Mouse (Mus musculus): Measurements from ENCODE around the gene Bcr.

Gene Bcr

DNA sequence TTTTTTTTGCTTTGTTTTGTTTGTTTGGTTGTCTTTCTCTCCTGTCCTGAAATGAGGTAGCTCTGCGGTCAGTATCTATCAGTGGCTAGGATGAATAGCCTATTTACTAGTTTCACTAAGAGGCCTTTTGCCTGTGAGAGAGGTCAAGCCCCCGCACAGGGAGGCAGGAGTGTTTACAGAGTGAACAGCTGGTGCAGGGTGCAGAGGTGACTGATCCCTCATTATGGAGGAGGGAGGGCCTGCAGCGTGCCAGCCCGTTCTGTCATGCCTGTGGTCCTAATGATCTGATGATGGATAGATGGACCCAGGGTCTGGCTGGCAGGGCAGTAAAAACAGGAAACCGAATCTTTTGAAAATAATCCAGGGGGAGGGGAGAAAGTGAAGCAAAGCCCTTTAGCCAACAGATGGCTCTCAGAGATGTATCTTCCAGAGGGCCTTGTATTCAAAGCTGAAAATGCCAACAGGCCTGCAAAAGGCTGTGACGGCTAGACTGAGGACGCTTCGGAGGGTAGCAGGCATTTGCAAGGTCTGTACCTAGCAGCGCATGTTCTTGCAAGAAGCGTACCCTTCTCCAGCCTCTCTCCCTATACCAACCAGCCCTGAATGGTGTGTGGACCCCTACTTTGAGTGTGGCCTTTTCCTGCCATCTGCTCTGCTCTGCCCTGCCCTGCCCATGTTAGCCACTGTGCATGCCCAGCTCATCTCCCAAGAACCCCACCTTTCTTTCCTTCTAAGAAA, 38.2 kb downstream of the Bcr start:
- peak; percentile 31 for DNase-seq

GRCm38 (mm10) chr10:75100298-75100697, 39.9 kb downstream of the Bcr start:
- no peak for DNase-seq

- DNase-seq = no peak
Observed at GRCm38 (mm10) chr10:75103502-75103901, 43.1 kb downstream of the Bcr start.

GRCm38 (mm10) chr10:75104191-75105098, 44.1 kb downstream of the Bcr start:
- DNase-seq = no peak

- DNase-seq = no peak
Observed at GRCm38 (mm10) chr10:75105099-75105461, 44.7 kb downstream of the Bcr start.

- DNase-seq = no peak
Observed at GRCm38 (mm10) chr10:75105687-75106086, 45.3 kb downstream of the Bcr start.

DNA sequence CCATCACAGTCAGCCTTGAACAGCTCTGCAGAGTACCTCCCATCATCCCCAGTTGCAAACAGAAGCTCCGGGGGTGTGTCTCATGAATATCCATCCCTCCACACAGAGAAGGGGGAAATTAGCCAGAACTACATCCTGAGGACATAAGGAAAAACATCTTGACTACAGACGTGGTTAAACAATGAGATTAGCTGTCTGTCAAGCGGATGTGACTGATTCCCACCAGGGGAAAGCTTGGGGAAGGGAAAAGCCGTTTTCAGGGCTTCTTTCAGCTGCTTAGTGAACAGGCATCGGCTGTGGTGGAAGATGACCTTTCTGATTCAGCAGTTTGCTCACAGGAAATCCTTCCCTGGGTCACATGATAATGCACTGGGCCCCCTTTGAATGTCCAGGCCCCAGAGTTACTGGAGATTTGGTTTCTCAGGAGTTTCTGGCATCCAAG, 46.6 kb downstream of the Bcr start:
- no peak for DNase-seq

DNA sequence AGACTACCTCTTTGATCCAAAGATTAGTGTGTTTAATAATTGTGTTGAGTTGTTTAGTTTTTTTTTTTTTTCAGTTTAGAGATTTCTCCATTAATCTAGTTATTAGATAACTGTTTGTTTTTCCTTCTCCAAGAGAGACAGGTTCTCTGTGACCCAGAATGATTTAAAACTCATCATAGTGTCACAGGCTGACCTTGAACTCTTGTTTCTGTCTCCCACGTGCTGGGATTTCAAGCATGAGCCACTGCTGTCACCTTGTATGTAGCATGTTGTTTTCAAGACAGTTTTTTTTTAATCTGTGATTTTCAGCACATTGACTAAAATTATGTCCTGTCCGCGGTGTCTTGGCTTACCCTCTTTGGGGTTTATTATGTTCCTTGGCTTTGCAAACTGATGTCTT, 47.7 kb downstream of the Bcr start:
- no peak for DNase-seq

DNA sequence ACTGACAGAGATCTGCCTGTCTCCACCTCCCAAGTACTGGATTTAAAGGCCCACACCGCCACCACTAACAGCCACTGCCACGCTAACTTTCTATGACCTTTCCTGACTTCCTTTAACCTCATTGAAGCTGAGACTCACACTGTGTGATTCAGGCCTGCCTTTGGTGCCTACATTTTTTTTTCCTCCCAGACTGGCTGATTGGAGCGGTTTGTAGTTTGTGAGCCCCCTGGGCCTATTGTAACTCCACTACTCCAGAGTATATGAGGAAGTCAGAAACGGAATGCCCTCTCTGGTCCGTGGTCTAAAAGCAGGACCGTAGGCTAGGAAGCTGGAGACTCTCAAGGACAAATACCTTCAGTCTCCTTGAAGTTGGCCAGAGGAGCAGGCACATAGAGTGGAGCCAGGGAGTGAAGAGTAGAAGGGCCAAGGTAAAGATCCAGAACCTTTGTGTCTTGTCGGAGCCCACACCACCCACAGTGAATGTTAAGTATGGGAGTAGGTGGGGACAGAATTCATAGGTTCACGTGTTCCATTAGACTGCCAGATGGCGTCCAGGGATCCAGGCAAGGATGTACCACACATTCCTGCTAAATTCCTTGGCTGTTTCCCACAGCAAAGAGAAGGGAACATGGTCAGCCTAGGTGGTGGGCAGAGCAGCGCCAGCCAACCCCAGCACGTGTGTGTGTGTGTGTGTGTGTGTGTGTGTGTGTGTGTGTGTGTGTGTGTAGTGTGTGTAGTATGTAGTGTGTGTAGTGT, 51.2 kb downstream of the Bcr start:
- DNase-seq = no peak

- DNase-seq = no peak
Observed at GRCm38 (mm10) chr10:75112405-75112804, 52.0 kb downstream of the Bcr start.

DNA sequence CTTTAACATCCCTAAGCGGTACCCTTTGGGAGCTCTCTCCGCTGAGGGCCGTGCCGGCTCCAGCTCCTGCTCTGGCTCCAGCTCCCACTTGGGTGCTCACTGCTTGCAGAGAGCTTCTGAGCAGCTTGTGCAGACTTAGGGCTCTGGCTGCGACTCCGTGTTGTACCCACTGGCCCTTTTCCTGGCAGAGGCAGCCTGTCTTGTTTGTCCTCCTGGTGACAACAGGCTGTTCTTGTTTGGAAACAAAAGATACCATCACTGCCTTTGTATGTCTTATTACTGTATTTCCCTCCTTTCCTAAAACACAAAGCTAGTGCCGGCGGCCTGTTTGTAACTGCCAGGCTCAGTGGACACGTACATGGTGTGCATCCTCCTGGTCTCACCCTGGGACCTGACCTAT, 53.2 kb downstream of the Bcr start:
- DNase-seq = no peak

DNA sequence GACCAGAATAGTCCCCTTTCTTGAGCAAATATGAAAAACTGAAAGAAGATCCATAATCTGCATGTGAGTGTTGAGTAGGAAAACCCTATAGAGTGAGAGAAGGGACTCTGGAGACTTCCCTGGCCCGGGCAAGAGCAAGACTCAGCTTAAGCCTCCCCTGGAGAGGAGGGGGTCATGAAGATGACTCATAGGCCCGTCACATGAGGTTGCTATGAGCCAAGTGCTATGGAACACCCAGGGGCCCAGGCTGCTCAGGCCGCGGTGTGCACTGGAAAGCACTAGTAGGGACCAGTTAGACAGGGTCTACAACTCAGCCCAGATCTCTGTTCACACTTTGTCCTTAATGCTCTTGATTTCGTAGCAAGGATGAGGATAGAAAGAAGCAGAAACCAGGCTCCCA, 54.8 kb downstream of the Bcr start:
- DNase-seq = no peak

DNA sequence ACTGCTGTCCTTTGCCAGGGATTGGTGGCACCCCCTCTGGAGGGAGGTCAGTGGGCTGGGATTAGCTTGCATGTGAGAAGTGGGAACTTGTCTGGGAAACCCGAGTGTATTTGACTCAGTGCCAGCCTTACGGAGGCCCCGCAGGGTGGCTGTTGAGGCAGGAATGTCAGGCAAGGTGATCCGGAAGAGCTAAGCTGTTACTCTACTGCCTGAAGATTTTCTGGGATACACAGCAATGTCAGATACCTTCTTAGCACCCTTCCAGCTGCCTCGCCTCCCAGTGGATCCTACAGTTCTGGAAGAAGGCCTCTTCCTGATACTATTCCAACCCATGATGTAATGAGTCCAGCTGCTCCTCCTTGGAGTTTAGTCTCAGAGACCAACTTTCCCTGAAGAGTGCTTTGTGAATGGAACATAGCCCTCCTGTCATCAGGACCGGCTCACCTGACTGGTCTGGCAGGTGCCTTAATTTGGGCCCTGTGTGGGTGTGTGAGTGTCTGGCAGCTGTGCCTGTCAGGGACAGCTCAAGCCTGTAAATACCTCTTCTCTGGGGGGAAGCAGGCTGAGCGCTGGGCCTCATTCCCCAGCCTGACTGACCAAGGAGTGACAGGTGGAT, 56.6 kb downstream of the Bcr start:
- no peak for DNase-seq

- DNase-seq = no peak
Observed at GRCm38 (mm10) chr10:75118444-75118843, 58.1 kb downstream of the Bcr start.

- peak; percentile 56 for DNase-seq
Observed at GRCm38 (mm10) chr10:75119396-75119795, 59.0 kb downstream of the Bcr start.

- no peak for DNase-seq
Observed at GRCm38 (mm10) chr10:75120176-75120575, 59.8 kb downstream of the Bcr start.

- DNase-seq = peak; percentile 52
Observed at GRCm38 (mm10) chr10:75121028-75121427, 60.6 kb downstream of the Bcr start.

GRCm38 (mm10) chr10:75125577-75125976, 65.2 kb downstream of the Bcr start:
- DNase-seq = no peak

DNA sequence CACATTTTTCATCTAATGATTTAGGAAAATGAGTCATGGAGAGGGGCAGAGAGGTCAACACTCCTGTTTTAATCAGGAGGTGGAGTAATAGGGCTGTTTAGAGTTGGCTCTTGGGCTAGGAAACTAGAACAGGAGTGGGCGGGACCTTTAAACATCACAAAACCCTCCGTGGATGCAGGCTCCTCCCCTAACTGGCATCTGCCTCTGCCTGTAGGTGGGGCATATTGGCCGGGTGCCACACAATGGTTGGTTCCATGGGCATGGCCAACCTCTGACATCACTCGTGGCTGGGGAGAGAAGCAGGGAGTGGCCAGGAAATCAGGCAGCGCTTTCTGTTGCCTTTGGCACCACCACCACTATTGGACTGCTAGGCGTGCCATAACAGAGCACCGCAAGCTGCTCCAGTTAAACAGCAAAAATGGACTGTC, 68.9 kb downstream of the Bcr start:
- DNase-seq = peak; percentile 89

- no peak for DNase-seq
Observed at GRCm38 (mm10) chr10:75130372-75131046, 70.1 kb downstream of the Bcr start.

GRCm38 (mm10) chr10:75131625-75132024, 71.2 kb downstream of the Bcr start:
- no peak for DNase-seq

DNA sequence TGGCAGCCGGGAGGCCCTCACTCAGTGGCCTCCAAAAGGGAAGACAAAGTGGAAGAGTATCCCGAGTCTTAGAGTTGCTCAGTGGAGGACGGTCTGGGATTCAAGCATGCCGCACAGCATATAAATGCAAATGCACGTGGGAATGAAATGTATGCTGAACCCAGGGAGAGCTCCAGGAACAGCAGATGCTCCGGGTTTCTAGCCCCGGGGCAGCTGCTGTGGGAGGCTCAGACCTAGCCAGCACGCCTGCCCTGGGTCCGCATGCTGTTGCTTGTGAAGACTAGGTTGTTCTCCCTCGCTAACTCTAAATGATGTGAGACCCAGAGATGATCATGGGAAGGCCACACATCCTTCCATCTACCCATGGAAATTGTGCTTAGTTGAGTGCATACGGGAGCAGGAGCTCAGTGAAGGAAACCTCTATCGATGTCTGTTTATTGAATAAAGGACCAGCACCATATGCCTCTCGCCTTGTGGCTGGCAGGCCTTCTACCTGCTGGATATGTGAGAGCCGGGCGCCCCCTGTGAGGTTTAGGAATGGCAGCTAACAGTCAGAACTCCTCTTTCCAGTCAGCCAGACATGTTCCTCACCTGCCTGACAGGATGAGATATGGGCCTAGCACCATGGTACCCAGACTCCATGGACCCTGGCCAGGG, 74.6 kb downstream of the Bcr start:
- DNase-seq = no peak
